In genomic region chr2:31204677-31205076, GRCm38 (mm10) we compare ENCODE assay signal across 22 mouse cellular contexts. TPM values are rescaled to one million over a fixed set of nuclear protein-coding genes. Genes with fewer than 3 reads are reported as not detected.
DNase-seq lines count a peak whose midpoint lies in the region; ATAC-seq and TF ChIP-seq lines count a peak whose summit lies in the region.
"Had no signal": no experiment of that assay in that cellular context is flagged by ENCODE, and none has a peak within 500 bp of the region (broad histone marks: within the 10 kb centered on the region; RNA-seq: fewer than 3 reads in every experiment).

No protein-coding gene starts in this region.

- WGBS in kidney, embryonic 16.5 days: 86% methylated on average over 5 of the region's 5 CpGs
- 59% methylated on average over 5 of the region's 5 CpGs for WGBS in heart, embryonic 16.5 days

- no peak for DNase-seq in gastrocnemius, adult 2 months
- DNase-seq in gastrocnemius, adult 8-10 months (ENCODE audit: low spot score in 2 of 2): no peak
- DNase-seq in heart, adult 9 months (ENCODE audit: low spot score in 2 of 2): peak; percentile 23 to 34
- DNase-seq in heart, postnatal 10 days: no peak
- DNase-seq in kidney, postnatal 10 days: no peak
- DNase-seq in spleen, adult 18-20 months: no peak
- DNase-seq: B cell, adult 2 months; cerebellum, adult 11 months; cerebellum, adult 8-10 months; cerebellum, postnatal 14 days; gastrocnemius, postnatal 25 days; kidney, adult 2 months had no signal

- no peak for TF ChIP-seq CTCF in gastrocnemius, adult 2 months (IDR thresholded peaks at IDR 0.05)

- H3K4me3 ChIP-seq in gastrocnemius, adult 2 months: no peak overlapping the region
- no peak overlapping the region for H3K4me3 ChIP-seq in kidney, embryonic 16.5 days (ENCODE audit: low read length)
- H3K4me3 ChIP-seq in heart, embryonic 16.5 days (ENCODE audit: low read length): no peak overlapping the region
- H3K4me3 ChIP-seq: embryonic facial prominence, embryonic 12.5 days; forebrain, embryonic 12.5 days; hindbrain, embryonic 13.5 days; kidney, embryonic 15.5 days had no signal

- H3K4me1 ChIP-seq in kidney, embryonic 16.5 days (ENCODE audit: insufficient read depth, low read length): peaks cover 29% of the 10 kb centered on the region
- H3K4me1 ChIP-seq in heart, embryonic 16.5 days (ENCODE audit: control insufficient read depth, insufficient read depth, low read length): peaks cover 74% of the 10 kb centered on the region

- no peak overlapping the region for H3K4me2 ChIP-seq in kidney, embryonic 16.5 days (replicated peaks; ENCODE audit: low read depth, low read length)
- no peak overlapping the region for H3K4me2 ChIP-seq in heart, embryonic 16.5 days (ENCODE audit: low read depth, low read length)
- H3K4me2 ChIP-seq: embryonic facial prominence, embryonic 12.5 days; forebrain, embryonic 12.5 days; hindbrain, embryonic 13.5 days; kidney, embryonic 15.5 days had no signal

- no peaks in the 10 kb centered on the region for H3K27me3 ChIP-seq in kidney, embryonic 16.5 days (ENCODE audit: insufficient read depth, low read length)
- no peaks in the 10 kb centered on the region for H3K27me3 ChIP-seq in heart, embryonic 16.5 days (ENCODE audit: control insufficient read depth, insufficient read depth, low read length)
- H3K27me3 ChIP-seq: embryonic facial prominence, embryonic 12.5 days; forebrain, embryonic 12.5 days; hindbrain, embryonic 13.5 days; kidney, embryonic 15.5 days had no signal

- ATAC-seq in kidney, embryonic 16.5 days (ENCODE audit: low FRiP score, low TSS enrichment): no peak
- no peak for ATAC-seq in heart, embryonic 16.5 days (replicated peaks; ENCODE audit: extremely low read depth, insufficient read depth, low FRiP score)
- ATAC-seq: CD4-positive, CD25-positive, alpha-beta regulatory T cell, adult 4 months; forebrain, embryonic 16.5 days; intestine, embryonic 16.5 days had no signal

- H3K27ac ChIP-seq in gastrocnemius, adult 2 months: peak overlapping the region; percentile 41; the same call in 1 of the 2 replicates
- H3K27ac ChIP-seq in kidney, embryonic 16.5 days (ENCODE audit: low read length): no peak overlapping the region
- peak overlapping the region; percentile 48 for H3K27ac ChIP-seq in heart, embryonic 16.5 days (ENCODE audit: low read length)
- H3K27ac ChIP-seq: embryonic facial prominence, embryonic 12.5 days; forebrain, embryonic 12.5 days; hindbrain, embryonic 13.5 days; kidney, embryonic 15.5 days had no signal

- intact Hi-C loops in gastrocnemius, adult 2 months (cut with DNase I): no loop called here
- intact Hi-C loops in heart, postnatal 10 days (cut with DNase I): no loop called here

- H3K9ac ChIP-seq in kidney, embryonic 16.5 days (replicated peaks; ENCODE audit: low read length): 0 out of 2 replicates have a peak overlapping the region, but pooled peaks have one; percentile 10
- peak overlapping the region; percentile 24; the same call in 1 of the 2 replicates for H3K9ac ChIP-seq in heart, embryonic 16.5 days (ENCODE audit: low read length)
- H3K9ac ChIP-seq: embryonic facial prominence, embryonic 12.5 days; forebrain, embryonic 12.5 days; hindbrain, embryonic 13.5 days; kidney, embryonic 15.5 days had no signal

- no peaks in the 10 kb centered on the region for H3K9me3 ChIP-seq in kidney, embryonic 16.5 days (ENCODE audit: low read length)
- no peaks in the 10 kb centered on the region for H3K9me3 ChIP-seq in heart, embryonic 16.5 days (replicated peaks; ENCODE audit: control insufficient read depth, low read length)
- H3K9me3 ChIP-seq: embryonic facial prominence, embryonic 12.5 days; forebrain, embryonic 12.5 days; G1E; hindbrain, embryonic 13.5 days; kidney, embryonic 15.5 days had no signal

- peaks cover 18% of the 10 kb centered on the region for H3K36me3 ChIP-seq in kidney, embryonic 16.5 days (ENCODE audit: insufficient read depth, low read length)
- 0 out of 2 replicates have a peak, but pooled peaks cover 2% of the 10 kb centered on the region for H3K36me3 ChIP-seq in heart, embryonic 16.5 days (ENCODE audit: control insufficient read depth, insufficient read depth)

RNA-seq across cellular contexts. Expression of gene Ncs1, which starts 40.9 kb away (rescaled TPM):
- total RNA-seq in gastrocnemius, adult 2 months (2021): 1 to 10 TPM; 4.6 to 5.1 TPM
- total RNA-seq in gastrocnemius, adult 8-10 months (2022): 1 to 10 TPM; 5.6 to 7.9 (median 6.2) TPM
- 10 to 100 TPM; 10.8 to 17.1 TPM for total RNA-seq in heart, postnatal 10 days (2021)
- polyA plus RNA-seq in kidney, embryonic 16.5 days (2015; fragmentation: Nextera tagmentation; extraction: Ambion mirVana): 37.9 and 41.5 TPM in 2 replicates
- polyA plus RNA-seq in heart, embryonic 16.5 days (2015; fragmentation: Nextera tagmentation; extraction: Ambion mirVana): 29.4 and 32.1 TPM in 2 replicates
- polyA plus RNA-seq: G1E had no signal

RNA-seq across cellular contexts. Expression of gene Gpr107, which starts 52.6 kb away (rescaled TPM):
- total RNA-seq in gastrocnemius, adult 2 months (2021): 10 to 100 TPM; 24.5 to 29.0 TPM
- total RNA-seq in gastrocnemius, adult 8-10 months (2022): 10 to 100 TPM; 23.1 to 26.2 (median 24.2) TPM
- total RNA-seq in heart, postnatal 10 days (2021): 10 to 100 TPM; 42.1 to 42.3 TPM
- 38.3 and 41.6 TPM in 2 replicates for polyA plus RNA-seq in kidney, embryonic 16.5 days (2015; fragmentation: Nextera tagmentation; extraction: Ambion mirVana)
- 29.9 and 31.6 TPM in 2 replicates for polyA plus RNA-seq in heart, embryonic 16.5 days (2015; fragmentation: Nextera tagmentation; extraction: Ambion mirVana)

Comparison
In these comparisons a context has a peak if more than half of its experiments do, and no peak if none do; other contexts are left out.
1. DNase-seq: peak in heart, adult 9 months (2 of 2); none in gastrocnemius, adult 2 months (single experiment), gastrocnemius, adult 8-10 months (0 of 2), heart, postnatal 10 days (0 of 2), kidney, postnatal 10 days (single experiment) and spleen, adult 18-20 months (0 of 2).